17 mouse cellular contexts compared by ENCODE assay signal in the genomic region with DNA sequence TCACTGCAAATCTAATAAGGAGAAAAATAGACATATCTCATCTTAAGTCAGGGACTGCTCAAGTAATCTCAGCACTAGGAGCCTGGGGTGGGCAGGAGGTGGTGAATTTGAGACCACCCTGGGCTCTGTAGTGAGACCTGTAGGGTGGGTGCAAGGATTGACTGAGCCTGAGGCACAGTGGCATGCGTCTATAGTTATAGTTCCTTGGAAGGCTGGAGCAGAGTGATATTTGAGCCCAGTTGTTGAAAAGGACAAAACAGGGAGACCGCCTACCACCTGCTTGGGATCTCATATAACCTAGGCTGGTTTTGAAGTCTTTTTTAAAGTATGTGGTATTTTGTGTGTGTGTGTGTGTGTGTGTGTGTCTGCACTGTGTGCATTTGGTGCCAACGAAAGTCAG. TPM values are rescaled to one million over a fixed set of nuclear protein-coding genes. Genes with fewer than 3 reads are reported as not detected.
"Had no signal": no experiment of that assay in that cellular context is flagged by ENCODE, and none has a peak within 500 bp of the region (broad histone marks: within the 10 kb centered on the region; RNA-seq: fewer than 3 reads in every experiment).

No protein-coding gene starts in this region.

- H3K9ac ChIP-seq: neural tube, embryonic 13.5 days; neural tube, embryonic 15.5 days; stomach, embryonic 15.5 days had no signal

- H3K27me3 ChIP-seq: neural tube, embryonic 13.5 days; neural tube, embryonic 15.5 days; stomach, embryonic 15.5 days had no signal

- H3K9me3 ChIP-seq: neural tube, embryonic 13.5 days; neural tube, embryonic 15.5 days; stomach, embryonic 15.5 days had no signal

- DNase-seq: retina, postnatal 1 day; right cerebral cortex, adult 18-20 months; right cerebral cortex, postnatal 14 days; right cerebral cortex, postnatal 25 days; right cerebral cortex, postnatal 4 days; spleen, adult 18-20 months; thymus, adult 18-20 months; thymus, adult 2 months; thymus, postnatal 14 days; thymus, postnatal 25 days; thymus, postnatal 36 days; thymus, postnatal 4 days had no signal

- H3K4me3 ChIP-seq: neural tube, embryonic 13.5 days; neural tube, embryonic 15.5 days; stomach, embryonic 15.5 days had no signal

- H3K4me2 ChIP-seq: neural tube, embryonic 13.5 days; neural tube, embryonic 15.5 days; stomach, embryonic 15.5 days had no signal

- H3K27ac ChIP-seq: neural tube, embryonic 13.5 days; neural tube, embryonic 15.5 days; stomach, embryonic 15.5 days; stomach, postnatal 0 days had no signal

- H3K4me1 ChIP-seq: neural tube, embryonic 13.5 days; neural tube, embryonic 15.5 days; stomach, embryonic 15.5 days had no signal

RNA-seq across cellular contexts. Expression of a gene that starts 26.9 kb away (rescaled TPM):
- total RNA-seq: neutrophil, adult 5-6 weeks had no signal
